Mouse (Mus musculus) ZHBTc4 (cell line): ENCODE measurements around the gene Gp2.

Source experiments
- DNase-seq: peaks from one replicate; pipeline ENCODE4 v3.0.0-alpha.2; 2011; ENCODE audit warnings: low read depth, low spot score

Gp2 gene

GRCm38 (mm10) chr7:119459185-119459584 lies at the start of gene Gp2:
Gene Gp2, minus strand, starts transcription at chr7:119459285.
- DNase-seq, result no peak

GRCm38 (mm10) chr7:119490041-119490780 lies 31.1 kb upstream of the Gp2 start:
- DNase-seq, result no peak

- DNase-seq, result no peak
Observed at GRCm38 (mm10) chr7:119486683-119487082, 27.6 kb upstream of the Gp2 start.

GRCm38 (mm10) chr7:119484154-119484553 lies 25.1 kb upstream of the Gp2 start:
- DNase-seq, result no peak

GRCm38 (mm10) chr7:119479256-119479655 lies 20.2 kb upstream of the Gp2 start, which contains the start of gene Umod:
Gene Umod, minus strand, starts transcription at chr7:119479282.
- DNase-seq, result no peak

- DNase-seq, result peak; percentile 12
Observed at GRCm38 (mm10) chr7:119476500-119477389, 17.7 kb upstream of the Gp2 start.

GRCm38 (mm10) chr7:119454192-119454591 lies 4.9 kb downstream of the Gp2 start:
- DNase-seq, result no peak

- DNase-seq, result no peak
Observed at GRCm38 (mm10) chr7:119443849-119444248, 15.2 kb downstream of the Gp2 start.

- DNase-seq, result no peak
Observed at GRCm38 (mm10) chr7:119441938-119442337, 17.1 kb downstream of the Gp2 start.

GRCm38 (mm10) chr7:119427180-119427616 lies 31.9 kb downstream of the Gp2 start:
- DNase-seq, result peak; percentile 76

- no peak for DNase-seq
Observed at GRCm38 (mm10) chr7:119420730-119421129, 38.4 kb downstream of the Gp2 start.

- no peak for DNase-seq
Observed at GRCm38 (mm10) chr7:119418523-119418922, 40.6 kb downstream of the Gp2 start.

GRCm38 (mm10) chr7:119394050-119394732 lies 64.9 kb downstream of the Gp2 start:
- DNase-seq, result no peak
